Mouse (Mus musculus): ENCODE measurements around the gene Col2a1. TPM values are rescaled to one million over a fixed set of nuclear protein-coding genes. Genes with fewer than 3 reads are reported as not detected.

The Col2a1 gene
- polyA plus RNA-seq, 1 experiment from 2014 or later: 122 TPM

DNA sequence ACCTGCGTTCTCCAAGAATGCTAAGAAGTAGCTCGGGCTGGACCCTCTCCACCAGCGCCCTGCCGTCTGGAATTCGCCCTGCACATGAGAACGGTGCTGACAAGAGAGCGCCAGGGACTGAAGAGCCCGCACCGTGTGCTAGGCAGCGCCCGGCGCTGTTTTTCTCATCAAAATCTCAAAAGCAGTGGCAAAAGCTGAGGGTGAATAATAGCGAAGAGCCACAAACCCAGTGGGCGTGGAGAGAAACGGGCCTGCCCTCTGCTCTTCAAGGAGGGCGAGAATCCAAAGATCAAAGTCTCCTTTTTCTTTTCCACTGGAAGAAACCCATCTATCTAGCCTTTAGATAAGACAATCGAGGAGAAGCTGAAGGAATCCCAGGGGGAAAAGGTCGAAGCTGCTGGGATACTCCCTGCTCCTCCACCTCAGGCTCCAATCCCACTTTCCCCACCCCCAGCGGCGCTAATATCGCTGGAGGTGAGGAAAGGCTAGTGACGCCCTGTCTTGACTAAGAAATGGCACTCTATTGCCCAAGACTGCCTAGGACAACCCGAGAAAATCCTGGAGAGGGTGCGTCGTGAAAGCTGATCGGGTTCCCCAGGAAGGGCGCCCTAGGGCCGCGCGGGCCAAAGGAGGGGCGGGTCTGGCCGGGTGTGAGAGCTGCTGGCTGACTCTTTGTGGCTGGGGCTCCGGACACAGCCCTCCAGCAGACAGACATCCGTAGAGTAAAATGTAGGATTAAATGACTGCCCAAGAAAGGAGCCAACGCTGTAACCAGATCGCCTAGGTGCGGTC lies 3.0 kb downstream of the Col2a1 start:
- Histone ChIP-seq H3K9me3 (no peaks in the 10 kb centered on the region), H3K4me1 (peaks cover 61% of the 10 kb centered on the region)

DNA sequence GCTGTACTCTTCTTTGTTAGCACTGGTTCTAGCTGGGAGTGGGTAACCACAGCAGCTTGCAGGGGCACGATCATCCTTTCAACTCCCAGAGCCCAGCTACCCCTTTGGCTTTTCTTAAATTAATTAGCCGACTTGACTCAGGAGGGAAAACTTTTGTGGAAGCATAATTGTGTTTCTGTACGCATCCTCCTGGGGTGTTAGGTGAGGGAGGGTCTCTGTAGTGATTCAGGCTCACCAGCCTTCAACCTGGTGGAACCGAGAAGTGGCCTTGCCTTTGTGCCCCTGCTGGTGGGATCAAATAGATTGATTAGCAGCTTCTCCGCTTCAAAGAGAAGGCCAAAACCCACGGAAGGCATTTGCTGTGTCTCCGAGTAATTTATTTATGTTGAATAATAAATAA lies 4.5 kb downstream of the Col2a1 start:
- Histone ChIP-seq H3K4me2 (peak overlapping the region; percentile 88), H3K9ac (peak overlapping the region; percentile 47; the same call in 1 of the 2 replicates), H3K4me3 (replicated peaks) (no peak overlapping the region), H3K27me3 (peaks cover 20% of the 10 kb centered on the region), H3K36me3 (replicated peaks) (peaks cover 36% of the 10 kb centered on the region), H3K4me1 (peaks cover 57% of the 10 kb centered on the region), H3K27ac (no peak overlapping the region), H3K9me3 (no peaks in the 10 kb centered on the region)
- 11% methylated on average over 7 of the region's 7 CpGs for WGBS
- no peak for ATAC-seq (ENCODE audit: low FRiP score)

More for the DNA sequence above, 3.0 kb downstream of the Col2a1 start:
- Histone ChIP-seq H3K27ac (peak overlapping the region; percentile 92), H3K9ac (peak overlapping the region; percentile 76), H3K4me2 (peak overlapping the region; percentile 88), H3K36me3 (replicated peaks) (peaks cover 21% of the 10 kb centered on the region), H3K4me3 (replicated peaks) (peak overlapping the region; percentile 52), H3K27me3 (peaks cover 30% of the 10 kb centered on the region)
- under 1% methylated on average over 37 of the region's 37 CpGs for WGBS
- ATAC-seq (ENCODE audit: low FRiP score): peak; percentile 17

DNA sequence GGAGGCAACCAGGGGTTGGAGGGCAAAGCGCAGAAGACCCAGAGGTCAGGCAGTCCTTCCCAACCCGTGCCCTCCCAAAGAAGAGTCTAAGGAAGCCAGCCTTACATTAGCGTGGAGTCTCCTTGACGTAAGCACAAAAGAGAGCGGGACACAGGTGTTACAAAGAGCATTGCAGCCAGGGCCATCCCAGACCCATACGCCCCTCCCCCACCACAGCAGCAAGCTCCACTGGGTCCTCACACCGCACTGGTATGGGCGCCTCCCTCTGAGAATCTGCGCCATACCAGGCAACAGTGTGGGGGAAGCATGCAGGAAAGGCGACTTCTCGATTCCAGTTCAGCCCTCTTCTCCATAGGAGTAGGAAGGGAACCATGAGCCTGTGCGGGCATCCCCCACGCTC lies 4.9 kb downstream of the Col2a1 start:
- H3K9me3 ChIP-seq: no peaks in the 10 kb centered on the region
- WGBS: 37% methylated on average over 13 of the region's 13 CpGs
- H3K27me3 ChIP-seq: peaks cover 15% of the 10 kb centered on the region
- peaks cover 52% of the 10 kb centered on the region for H3K4me1 ChIP-seq
- peak overlapping the region; percentile 88 for H3K4me2 ChIP-seq
- peak overlapping the region; percentile 47; the same call in 1 of the 2 replicates for H3K9ac ChIP-seq
- peaks cover 41% of the 10 kb centered on the region for H3K36me3 ChIP-seq (replicated peaks)
- H3K4me3 ChIP-seq (replicated peaks): no peak overlapping the region
- no peak for ATAC-seq (ENCODE audit: low FRiP score)
- H3K27ac ChIP-seq: no peak overlapping the region

DNA sequence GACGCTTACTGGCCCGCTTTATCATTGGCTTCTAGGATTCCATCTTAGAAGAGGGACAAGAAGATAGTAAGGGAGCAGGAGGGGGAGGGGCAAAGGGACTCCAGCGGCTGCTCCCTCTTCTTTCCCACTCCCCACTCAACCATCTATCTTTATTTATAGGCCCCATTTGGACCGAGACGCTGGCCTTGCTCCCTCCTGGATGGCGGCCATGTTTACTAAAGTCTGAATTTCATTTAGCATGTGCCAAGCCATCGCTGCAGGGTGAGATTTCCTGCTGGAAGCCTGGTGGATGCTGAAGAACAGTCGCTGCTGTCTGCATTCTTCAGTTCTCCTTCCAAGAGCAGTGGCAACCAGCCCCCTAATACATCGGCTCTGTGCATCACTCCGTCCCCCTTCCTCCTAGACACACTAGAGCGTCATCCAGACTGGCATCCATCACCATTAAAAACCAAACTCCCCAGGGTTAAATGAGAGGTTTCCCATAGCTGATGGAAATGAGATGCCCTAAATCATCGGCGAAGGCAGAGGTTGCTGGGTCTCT lies 7.7 kb downstream of the Col2a1 start:
- peaks cover 48% of the 10 kb centered on the region for H3K36me3 ChIP-seq (replicated peaks)
- ATAC-seq (ENCODE audit: low FRiP score): no peak
- H3K4me2 ChIP-seq: no peak overlapping the region
- peaks cover 10% of the 10 kb centered on the region; the same call in 1 of the 2 replicates for H3K27me3 ChIP-seq
- H3K27ac ChIP-seq: no peak overlapping the region
- H3K4me3 ChIP-seq (replicated peaks): no peak overlapping the region
- no peaks in the 10 kb centered on the region for H3K9me3 ChIP-seq
- H3K4me1 ChIP-seq: peaks cover 47% of the 10 kb centered on the region
- 88% methylated on average over 13 of the region's 13 CpGs for WGBS
- H3K9ac ChIP-seq: no peak overlapping the region

DNA sequence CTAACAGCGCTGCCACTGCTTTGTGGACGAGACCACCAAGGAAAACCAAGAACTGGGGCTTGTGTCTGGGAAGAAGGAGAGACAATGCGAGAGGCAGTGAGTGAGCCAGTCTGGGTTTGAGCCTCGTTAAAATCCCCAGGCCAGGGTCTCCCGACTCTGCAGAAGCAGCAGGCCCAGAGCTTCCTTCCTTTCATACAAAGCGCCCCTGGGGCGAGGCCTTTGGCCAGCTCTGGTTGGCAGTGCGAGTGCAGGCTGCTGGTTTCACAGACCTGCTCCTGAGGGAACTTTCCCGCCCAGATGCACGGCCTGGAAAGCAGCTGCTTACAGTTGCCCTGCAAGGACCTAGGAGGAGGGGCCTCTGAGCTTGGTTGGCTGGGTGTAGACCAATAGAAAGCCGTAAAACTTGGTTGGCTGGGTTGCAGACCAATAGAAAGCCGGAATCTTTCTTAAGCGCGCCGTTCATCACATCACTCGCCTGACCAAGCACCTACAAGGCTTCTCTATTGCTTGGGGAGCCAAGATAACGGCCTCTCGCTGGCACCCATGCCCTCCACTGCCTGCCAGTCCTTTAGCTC lies 11.7 kb downstream of the Col2a1 start:
- H3K4me2 ChIP-seq: peak overlapping the region; percentile 46
- peak; percentile 95 for ATAC-seq (ENCODE audit: low FRiP score)
- peak overlapping the region; percentile 20 for H3K4me3 ChIP-seq (replicated peaks)
- no peaks in the 10 kb centered on the region for H3K27me3 ChIP-seq
- H3K9me3 ChIP-seq: no peaks in the 10 kb centered on the region
- peaks cover 53% of the 10 kb centered on the region for H3K4me1 ChIP-seq
- peaks cover 53% of the 10 kb centered on the region for H3K36me3 ChIP-seq (replicated peaks)
- H3K9ac ChIP-seq: peak overlapping the region; percentile 58
- H3K27ac ChIP-seq: peak overlapping the region; percentile 98
- WGBS: under 1% methylated on average over 18 of the region's 18 CpGs

DNA sequence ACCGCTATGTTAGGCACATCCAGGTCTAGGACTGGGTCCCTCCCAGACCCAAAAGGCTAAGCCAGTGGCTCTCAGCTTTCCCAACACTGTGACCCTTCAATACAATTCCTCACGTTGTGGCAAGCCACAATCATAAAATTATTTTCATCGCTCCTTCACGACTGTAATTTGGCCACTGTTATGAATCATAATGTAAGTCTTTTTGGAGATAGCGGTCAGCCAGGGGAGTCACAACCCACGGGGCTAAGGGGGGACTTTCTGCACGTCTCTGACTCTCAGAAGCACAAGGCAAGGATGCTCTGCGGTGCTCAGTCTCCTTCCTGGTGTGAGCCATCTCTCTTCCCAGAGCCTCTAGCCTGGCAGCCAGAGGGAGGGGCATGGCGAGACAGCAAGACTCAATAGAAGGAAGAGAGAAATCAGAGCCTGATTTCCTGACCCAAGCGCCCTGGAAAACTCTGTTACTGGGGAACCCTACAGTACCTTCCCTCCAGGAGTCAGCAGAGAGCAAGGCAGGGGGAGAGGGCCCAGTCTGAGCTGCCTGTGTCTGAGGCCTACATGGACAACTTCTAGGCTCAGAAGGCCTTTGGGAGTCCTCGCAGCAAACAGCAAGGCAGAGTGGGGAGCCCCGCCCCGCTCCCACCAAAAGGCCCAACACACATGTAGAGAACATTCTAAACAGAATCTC lies 12.3 kb downstream of the Col2a1 start:
- peak; percentile 12 for ATAC-seq (ENCODE audit: low FRiP score)
- 21% methylated on average over 13 of the region's 13 CpGs for WGBS
- Histone ChIP-seq H3K4me1 (peaks cover 53% of the 10 kb centered on the region), H3K36me3 (replicated peaks) (peaks cover 53% of the 10 kb centered on the region), H3K4me3 (replicated peaks) (peak overlapping the region; percentile 20; the same call in 1 of the 2 replicates), H3K27me3 (no peaks in the 10 kb centered on the region), H3K4me2 (peak overlapping the region; percentile 36), H3K27ac (peak overlapping the region; percentile 98), H3K9ac (peak overlapping the region; percentile 58), H3K9me3 (no peaks in the 10 kb centered on the region)

DNA sequence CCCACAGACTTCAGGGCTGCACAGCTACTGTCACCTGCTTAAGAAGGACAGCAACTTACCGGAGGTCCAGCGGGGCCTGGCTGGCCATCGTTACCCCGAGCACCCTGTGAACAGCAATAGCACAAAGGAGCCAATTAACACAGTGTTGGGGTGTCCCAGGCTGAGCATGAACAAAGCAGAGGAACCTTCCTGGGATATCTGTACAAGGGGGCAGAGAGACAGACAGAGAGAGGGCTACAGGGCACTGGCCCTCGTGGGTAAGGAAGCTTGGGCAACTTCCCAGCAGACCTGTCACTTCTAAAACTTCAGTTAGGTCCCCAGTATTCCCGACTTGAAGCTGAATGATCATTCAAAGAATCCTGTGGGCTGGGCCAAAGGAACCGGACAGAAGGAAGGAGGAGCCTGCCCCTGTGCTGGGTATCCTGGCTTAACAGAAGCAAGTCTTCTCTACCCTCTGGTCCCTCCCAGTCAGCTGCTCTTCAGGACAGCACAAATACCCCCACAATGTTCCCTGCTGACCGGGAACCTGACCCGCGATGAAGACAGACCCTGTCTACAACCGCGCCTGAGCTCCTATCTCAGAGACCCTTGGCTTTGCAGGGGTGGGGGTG lies 13.1 kb downstream of the Col2a1 start:
- H3K9me3 ChIP-seq: no peaks in the 10 kb centered on the region
- peak overlapping the region; percentile 34 for H3K9ac ChIP-seq
- peaks cover 53% of the 10 kb centered on the region for H3K4me1 ChIP-seq
- 8% methylated on average over 12 of the region's 12 CpGs for WGBS
- peak overlapping the region; percentile 41; the same call in 1 of the 2 replicates for H3K4me2 ChIP-seq
- H3K27me3 ChIP-seq: no peaks in the 10 kb centered on the region
- peaks cover 55% of the 10 kb centered on the region for H3K36me3 ChIP-seq (replicated peaks)
- H3K4me3 ChIP-seq (replicated peaks): no peak overlapping the region
- peak overlapping the region; percentile 98 for H3K27ac ChIP-seq
- no peak for ATAC-seq (ENCODE audit: low FRiP score)

DNA sequence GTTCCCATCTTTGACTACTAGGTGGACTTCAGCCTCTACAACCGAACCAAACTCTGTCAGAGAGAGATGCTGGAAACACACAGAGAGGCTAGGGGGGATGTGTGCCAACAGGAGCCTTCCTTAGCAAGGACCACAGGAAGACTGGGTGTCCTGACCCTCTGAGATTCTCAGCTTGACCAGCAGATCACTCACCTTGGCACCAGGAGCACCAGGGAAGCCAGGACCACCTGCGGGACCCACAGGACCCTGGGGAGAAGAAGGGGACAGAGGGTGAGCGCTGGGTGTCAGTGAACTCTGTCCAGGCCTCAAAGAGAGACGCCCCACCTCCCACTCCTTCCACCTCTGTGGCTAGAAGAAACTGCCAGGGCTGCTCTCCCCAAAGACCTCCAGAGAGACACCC lies 13.8 kb downstream of the Col2a1 start:
- peaks cover 53% of the 10 kb centered on the region for H3K4me1 ChIP-seq
- no peak overlapping the region; the same call in 1 of the 2 replicates for H3K4me3 ChIP-seq (replicated peaks)
- no peaks in the 10 kb centered on the region for H3K9me3 ChIP-seq
- H3K27me3 ChIP-seq: no peaks in the 10 kb centered on the region
- H3K9ac ChIP-seq: peak overlapping the region; percentile 34; the same call in 1 of the 2 replicates
- peak overlapping the region; percentile 98 for H3K27ac ChIP-seq
- H3K36me3 ChIP-seq (replicated peaks): peaks cover 55% of the 10 kb centered on the region
- ATAC-seq (ENCODE audit: low FRiP score): no peak
- H3K4me2 ChIP-seq: peak overlapping the region; percentile 41
- 8% methylated on average over 4 of the region's 4 CpGs for WGBS

DNA sequence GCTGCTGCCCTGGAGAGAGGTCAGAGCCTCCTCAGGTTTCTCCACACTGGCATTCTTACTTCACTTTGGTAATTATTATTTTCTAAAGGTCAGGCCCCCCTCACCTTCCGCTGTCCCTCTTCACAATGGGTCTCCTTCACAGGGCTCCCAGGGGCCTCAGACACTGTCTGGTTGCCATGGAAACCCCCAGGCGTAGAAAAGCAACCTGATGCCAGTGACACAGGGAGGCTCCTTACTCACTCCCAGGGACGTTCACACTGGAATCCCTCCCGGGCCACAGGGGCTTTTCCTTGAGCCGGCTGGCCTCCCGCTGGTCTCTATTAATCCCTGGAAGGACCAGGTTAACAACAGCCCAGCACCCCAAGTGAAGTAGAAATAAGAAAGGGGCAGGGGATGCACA lies 14.4 kb downstream of the Col2a1 start:
- Histone ChIP-seq H3K36me3 (replicated peaks) (peaks cover 55% of the 10 kb centered on the region), H3K4me2 (peak overlapping the region; percentile 41), H3K4me1 (peaks cover 53% of the 10 kb centered on the region), H3K27ac (peak overlapping the region; percentile 98), H3K9ac (peak overlapping the region; percentile 34; the same call in 1 of the 2 replicates), H3K27me3 (no peaks in the 10 kb centered on the region), H3K9me3 (no peaks in the 10 kb centered on the region), H3K4me3 (replicated peaks) (peak overlapping the region; percentile 11; the same call in 1 of the 2 replicates)
- under 1% methylated on average over 6 of the region's 6 CpGs for WGBS
- peak; percentile 69 for ATAC-seq (ENCODE audit: low FRiP score)

DNA sequence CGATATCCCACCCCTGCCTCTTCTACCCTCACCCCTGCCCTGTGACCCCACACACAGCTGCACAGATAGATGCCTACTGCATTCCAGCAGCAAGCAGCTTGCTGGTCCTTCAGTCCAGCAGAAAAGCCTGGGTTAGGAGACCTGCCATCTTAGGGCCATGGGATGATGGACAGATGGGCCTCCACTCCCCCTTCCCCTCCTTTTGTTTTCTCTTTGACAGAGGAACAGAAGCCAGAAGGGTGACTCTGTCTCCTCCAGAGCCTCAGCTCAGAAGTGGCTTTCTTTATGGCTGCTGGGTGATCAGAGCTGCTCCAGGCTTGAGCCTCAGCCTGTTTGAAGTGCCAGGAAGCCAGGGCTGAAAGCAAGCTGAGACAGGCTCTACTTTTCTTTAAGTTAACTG lies 15.0 kb downstream of the Col2a1 start:
- Histone ChIP-seq H3K27ac (peak overlapping the region; percentile 98), H3K9me3 (no peaks in the 10 kb centered on the region), H3K4me1 (peaks cover 53% of the 10 kb centered on the region), H3K4me2 (peak overlapping the region; percentile 41; the same call in 1 of the 2 replicates), H3K36me3 (replicated peaks) (peaks cover 55% of the 10 kb centered on the region), H3K27me3 (no peaks in the 10 kb centered on the region), H3K9ac (0 out of 2 replicates have a peak overlapping the region, but pooled peaks have one; percentile 5), H3K4me3 (replicated peaks) (no peak overlapping the region; the same call in 1 of the 2 replicates)
- ATAC-seq (ENCODE audit: low FRiP score): no peak
- WGBS: 7% methylated on average over 1 of the region's 1 CpGs

DNA sequence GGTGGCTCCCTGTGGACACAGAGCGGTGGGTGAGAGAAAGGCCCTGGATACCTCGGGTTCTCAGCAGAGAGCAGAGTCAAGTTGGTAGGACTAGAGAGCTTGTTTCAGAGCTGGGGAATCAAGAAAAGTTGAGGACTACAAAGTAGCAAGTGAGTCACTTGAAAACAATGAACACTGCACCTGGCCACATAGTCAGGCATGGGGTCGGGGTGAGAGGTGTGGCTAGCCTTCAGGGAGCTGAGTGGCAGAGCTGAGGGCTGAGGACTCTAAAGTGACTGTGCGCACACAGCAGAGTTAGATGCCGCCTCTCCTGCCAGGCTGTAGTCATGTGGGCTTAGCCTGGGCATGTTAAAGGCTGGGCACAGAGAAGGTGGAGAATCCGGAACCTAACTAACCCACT lies 22.9 kb downstream of the Col2a1 start:
- peaks cover 100% of the 10 kb centered on the region for H3K36me3 ChIP-seq (replicated peaks)
- no peak overlapping the region for H3K9ac ChIP-seq
- no peak for ATAC-seq (ENCODE audit: low FRiP score)
- H3K27me3 ChIP-seq: no peaks in the 10 kb centered on the region
- H3K4me1 ChIP-seq: no peaks in the 10 kb centered on the region
- H3K4me2 ChIP-seq: no peak overlapping the region
- 97% methylated on average over 6 of the region's 6 CpGs for whole genome bisulfite sequencing
- H3K4me3 ChIP-seq (replicated peaks): no peak overlapping the region
- H3K9me3 ChIP-seq: peaks cover 13% of the 10 kb centered on the region
- no peak overlapping the region for H3K27ac ChIP-seq
